Mouse (Mus musculus) adrenal gland, postnatal 4 days (tissue): Measurements from ENCODE around the gene Lrrk2. TPM values are rescaled to one million over a fixed set of nuclear protein-coding genes. Genes with fewer than 3 reads are reported as not detected.

Source experiments
- DNase-seq, 2 experiments: peaks; one replicate each; pipeline ENCODE4 v3.0.0; 2021 to 2022; ENCODE audit warnings: low spot score in 2 of 2, mixed read lengths in 2 of 2
- long read RNA-seq, 2 experiments: library from polyadenylated mRNA; stranded (forward); transcript quantifications; one replicate each; pipeline ENCODE4 v2.0.0; 2021
- total RNA-seq, 2 experiments: library from RNA; stranded (reverse); gene quantifications; 2 replicates each; pipeline ENCODE4 v1.2.3; 2021

Lrrk2 gene
- 10 to 100 TPM; 25.8 to 26.7 TPM for total RNA-seq
- long read RNA-seq, experiment 1, partial matches to known transcripts = 7 of 10 reads
- long read RNA-seq, experiment 1, other reads (novel, unspliced or antisense) = 1 of 10 reads
- long read RNA-seq, experiment 2, partial matches to known transcripts = 7 of 9 reads
- long read RNA-seq, experiment 2, other reads (novel, unspliced or antisense) = 2 of 9 reads

- peak; percentile 67 to 77 for DNase-seq
Measured at GRCm38 (mm10) chr15:91672645-91673568, at the start of gene Lrrk2. Gene Lrrk2, plus strand, starts transcription at chr15:91673175.

GRCm38 (mm10) chr15:91624475-91624874 lies 48.5 kb upstream of the Lrrk2 start:
- DNase-seq = no peak

- DNase-seq = no peak
Measured at GRCm38 (mm10) chr15:91629137-91629536, 43.8 kb upstream of the Lrrk2 start.

- DNase-seq = no peak
Measured at GRCm38 (mm10) chr15:91632473-91632872, 40.5 kb upstream of the Lrrk2 start.

- no peak for DNase-seq
Measured at GRCm38 (mm10) chr15:91633051-91633450, 39.9 kb upstream of the Lrrk2 start.

GRCm38 (mm10) chr15:91633806-91634205 lies 39.2 kb upstream of the Lrrk2 start:
- no peak for DNase-seq

- no peak for DNase-seq
Measured at GRCm38 (mm10) chr15:91634236-91634635, 38.7 kb upstream of the Lrrk2 start.

- DNase-seq = no peak
Measured at GRCm38 (mm10) chr15:91641631-91642030, 31.3 kb upstream of the Lrrk2 start.

GRCm38 (mm10) chr15:91642682-91643306 lies 30.2 kb upstream of the Lrrk2 start:
- no peak for DNase-seq

- no peak for DNase-seq
Measured at GRCm38 (mm10) chr15:91643632-91644348, 29.2 kb upstream of the Lrrk2 start.

GRCm38 (mm10) chr15:91650270-91650669 lies 22.7 kb upstream of the Lrrk2 start:
- no peak for DNase-seq

GRCm38 (mm10) chr15:91651493-91651892 lies 21.5 kb upstream of the Lrrk2 start:
- DNase-seq = no peak

- no peak for DNase-seq
Measured at GRCm38 (mm10) chr15:91658227-91658626, 14.7 kb upstream of the Lrrk2 start.

- no peak for DNase-seq
Measured at GRCm38 (mm10) chr15:91660277-91661078, 12.5 kb upstream of the Lrrk2 start.

GRCm38 (mm10) chr15:91661079-91661369 lies 12.0 kb upstream of the Lrrk2 start:
- no peak for DNase-seq

GRCm38 (mm10) chr15:91664586-91665132 lies 8.3 kb upstream of the Lrrk2 start:
- no peak for DNase-seq

GRCm38 (mm10) chr15:91665530-91665929 lies 7.4 kb upstream of the Lrrk2 start:
- DNase-seq = no peak

GRCm38 (mm10) chr15:91671216-91671615 lies 1.8 kb upstream of the Lrrk2 start:
- no peak for DNase-seq

GRCm38 (mm10) chr15:91671987-91672386 lies 988 bp upstream of the Lrrk2 start:
- no peak for DNase-seq

GRCm38 (mm10) chr15:91673569-91673905 lies 562 bp downstream of the Lrrk2 start:
- no peak for DNase-seq

- no peak for DNase-seq
Measured at GRCm38 (mm10) chr15:91680116-91680515, 7.1 kb downstream of the Lrrk2 start.
